In genomic region chr13:41302716-41303115, GRCm38 (mm10) we compare ENCODE assay signal across 9 mouse cellular contexts. TPM values are rescaled to one million over a fixed set of nuclear protein-coding genes. Genes with fewer than 3 reads are reported as not detected.
A peak's percentile ranks its signal among the peaks of the same experiment; 100 is the strongest.
DNase-seq lines count a peak whose midpoint lies in the region; TF ChIP-seq lines count a peak whose summit lies in the region.
"Had no signal": no experiment of that assay in that cellular context is flagged by ENCODE, and none has a peak within 500 bp of the region (broad histone marks: within the 10 kb centered on the region; RNA-seq: fewer than 3 reads in every experiment).

No protein-coding gene starts in this region.

- no peaks in the 10 kb centered on the region for H3K79me2 ChIP-seq in C2C12 (ENCODE audit: control insufficient read depth, insufficient read depth)
- no peaks in the 10 kb centered on the region for H3K79me2 ChIP-seq in MEL (ENCODE audit: control insufficient read depth, insufficient read depth, low read length, poor library complexity)

- H3K9me3 ChIP-seq in MEL (replicated peaks; ENCODE audit: insufficient read depth, low read length) = no peaks in the 10 kb centered on the region

- H3K79me3 ChIP-seq in C2C12 (ENCODE audit: low read depth) = no peaks in the 10 kb centered on the region

- H3K4me1 ChIP-seq in MEL (ENCODE audit: control insufficient read depth in 1 of 2, insufficient read depth in 2 of 2, low read length in 2 of 2) = no peaks in the 10 kb centered on the region

- no peak overlapping the region for H3ac ChIP-seq in C2C12 (ENCODE audit: control insufficient read depth, insufficient read length, low read depth)

- intact Hi-C loops in gastrocnemius, postnatal 14 days (cut with DNase I; ENCODE audit: low total_unique reads) = loop anchor here (5.0 kb wide), 1 partner anchor 270 kb away; no protein-coding TSS in a partner anchor

- no peak for TF ChIP-seq EP300 in MEL (IDR thresholded peaks at IDR 0.05; ENCODE audit: low read depth in 1 of 2, low read length in 2 of 2)

- peak; percentile 52 for TF ChIP-seq RAD21 in MEL (IDR thresholded peaks at IDR 0.05; ENCODE audit: low read depth, low read length)

- TF ChIP-seq POLR2A in MEL (IDR thresholded peaks at IDR 0.05; ENCODE audit: control insufficient read depth in 1 of 2, insufficient read depth in 1 of 2, low read depth in 1 of 2, low read length in 2 of 2, poor library complexity in 1 of 2) = no peak

- H3K27me3 ChIP-seq in C2C12 (ENCODE audit: control insufficient read depth, insufficient read depth, insufficient read length) = no peaks in the 10 kb centered on the region
- no peaks in the 10 kb centered on the region; a peak in 1 of 4 replicates for H3K27me3 ChIP-seq in MEL (ENCODE audit: control insufficient read depth in 1 of 2, insufficient read depth in 2 of 2, low read length in 2 of 2)

- no peak overlapping the region for H3K27ac ChIP-seq in MEL (ENCODE audit: control insufficient read depth, low read depth, low read length)

- H3K36me3 ChIP-seq in C2C12 (ENCODE audit: control insufficient read depth, insufficient read depth) (no peaks in the 10 kb centered on the region), MEL (ENCODE audit: control insufficient read depth in 1 of 2, insufficient read depth in 2 of 2, low read length in 2 of 2) (no peaks in the 10 kb centered on the region)

- H3K4me3 ChIP-seq in C2C12 (ENCODE audit: insufficient read depth, poor library complexity, severe bottlenecking) (no peak overlapping the region), MEL (ENCODE audit: control insufficient read depth in 1 of 2, insufficient read depth in 1 of 2, low read depth in 2 of 2, low read length in 2 of 2) (no peak overlapping the region)

- H3K9ac ChIP-seq in MEL (ENCODE audit: control insufficient read depth, low read depth, low read length, poor library complexity, severe bottlenecking) = no peak overlapping the region

- DNase-seq in MEL (ENCODE audit: low read depth, low spot score) = peak; percentile 49
- DNase-seq in cerebellum, adult 9-10 months = peak; percentile 41
- DNase-seq in gastrocnemius, postnatal 14 days = peak; percentile 74
- peak; percentile 46 to 85 for DNase-seq in layer of hippocampus, adult 8-10 months (ENCODE audit: low spot score in 2 of 2)
- peak; percentile 95 for DNase-seq in lung, postnatal 36 days
- peak; percentile 55 for DNase-seq in spleen, adult 12 weeks (ENCODE audit: low spot score)
- DNase-seq in MN1 (ENCODE audit: low spot score) = no peak

- TF ChIP-seq CTCF in C2C12 (IDR thresholded peaks at IDR 0.05; ENCODE audit: control insufficient read depth, insufficient read depth, insufficient read length) (peak; percentile 60), MEL (IDR thresholded peaks at IDR 0.05 in 2 of 3, conservative IDR thresholded peaks at IDR 0.05 in 1 of 3; ENCODE audit: control insufficient read depth in 1 of 3, insufficient read depth in 1 of 3, low read depth in 2 of 3, low read length in 3 of 3, poor library complexity in 1 of 3, severe bottlenecking in 1 of 3) (peak in 2 of 3 experiments; percentile 32 to 65; a peak in 5 of 6 replicates)

TF ChIP-seq in C2C12, 6 proteins besides CTCF, POLR2A, EP300 and RAD21:
- TF ChIP-seq USF1 (IDR thresholded peaks at IDR 0.05; ENCODE audit: low read depth) (no peak), MYOD1 (IDR thresholded peaks at IDR 0.05; ENCODE audit: control insufficient read depth, insufficient read length, low read depth) (no peak), MAX (IDR thresholded peaks at IDR 0.05) (no peak), FOSL1 (IDR thresholded peaks at IDR 0.05; ENCODE audit: insufficient read depth, low read length, poor library complexity, severe bottlenecking) (no peak), CEBPB (IDR thresholded peaks at IDR 0.05; ENCODE audit: low read depth) (no peak), MYOG (IDR thresholded peaks at IDR 0.05; ENCODE audit: control insufficient read depth, extremely low read depth, insufficient read length) (no peak)

TF ChIP-seq in MEL, 35 proteins besides CTCF, POLR2A, EP300 and RAD21:
- no peak for TF ChIP-seq POLR2AphosphoS5 (IDR thresholded peaks at IDR 0.05; ENCODE audit: borderline replicate concordance, low read depth, low read length)
- TF ChIP-seq ZKSCAN1 (IDR thresholded peaks at IDR 0.05; ENCODE audit: low read depth, low read length) = no peak
- no peak for TF ChIP-seq MAX (IDR thresholded peaks at IDR 0.05; ENCODE audit: low read length)
- peak; percentile 35 for TF ChIP-seq ZC3H11A (IDR thresholded peaks at IDR 0.05; ENCODE audit: low read depth, low read length)
- TF ChIP-seq UBTF (IDR thresholded peaks at IDR 0.05; ENCODE audit: borderline replicate concordance, insufficient read depth, low read depth, low read length) = no peak
- TF ChIP-seq E2F4 (IDR thresholded peaks at IDR 0.05; ENCODE audit: borderline replicate concordance, low read depth, low read length) = no peak
- TF ChIP-seq ZMIZ1 (IDR thresholded peaks at IDR 0.05; ENCODE audit: low read depth, low read length) = no peak
- TF ChIP-seq GABPA (IDR thresholded peaks at IDR 0.05; ENCODE audit: low read depth, low read length) = no peak
- TF ChIP-seq MYB (IDR thresholded peaks at IDR 0.05; ENCODE audit: low read depth, low read length) = no peak
- TF ChIP-seq POLR2AphosphoS2 (IDR thresholded peaks at IDR 0.05; ENCODE audit: low read length) = no peak
- TF ChIP-seq TBP (IDR thresholded peaks at IDR 0.05; ENCODE audit: low read depth, low read length) = no peak
- no peak for TF ChIP-seq MEF2A (IDR thresholded peaks at IDR 0.05; ENCODE audit: extremely low read depth, insufficient replicate concordance, low read depth, low read length, poor library complexity, severe bottlenecking)
- TF ChIP-seq SMC3 (IDR thresholded peaks at IDR 0.05; ENCODE audit: low read depth, low read length) = peak; percentile 85
- TF ChIP-seq NELFE (IDR thresholded peaks at IDR 0.05; ENCODE audit: low read depth, low read length) = no peak
- TF ChIP-seq HCFC1 (IDR thresholded peaks at IDR 0.05; ENCODE audit: low read depth, low read length) = no peak
- TF ChIP-seq JUND (IDR thresholded peaks at IDR 0.05; ENCODE audit: low read depth, low read length) = no peak
- TF ChIP-seq NRF1 (IDR thresholded peaks at IDR 0.05; ENCODE audit: insufficient read depth, low read depth, low read length, poor library complexity, severe bottlenecking) = no peak
TF ChIP-seq in MEL: peak in this region for 2.

RNA-seq across cellular contexts. Expression of gene Gm17364, which starts 28.9 kb away (rescaled TPM):
- not detected for polyA plus RNA-seq in C2C12 (2012; fragmentation: generic; extraction: Trizol)
- not detected in 2 replicates for total RNA-seq in MEL (2012; rRNA removed)
- polyA plus RNA-seq in MEL (2012; ENCODE audit: insufficient read depth in 1 of 2, insufficient read length in 2 of 2, low read depth in 1 of 2, low replicate concordance in 2 of 2, missing spikeins in 1 of 2) = not detected
- total RNA-seq in gastrocnemius, postnatal 14 days (2021) = not detected
- not detected for total RNA-seq in layer of hippocampus, adult 8-10 months (2022)
- polyA plus RNA-seq: liver, embryonic 16.5 days had no signal

RNA-seq across cellular contexts. Expression of gene Smim13, which starts 53.1 kb away (rescaled TPM):
- 4.2 TPM for polyA plus RNA-seq in C2C12 (2012; fragmentation: generic; extraction: Trizol)
- 10.7 and 11.1 TPM in 2 replicates for total RNA-seq in MEL (2012; rRNA removed)
- polyA plus RNA-seq in MEL (2012; ENCODE audit: insufficient read depth in 1 of 2, insufficient read length in 2 of 2, low read depth in 1 of 2, low replicate concordance in 2 of 2, missing spikeins in 1 of 2) = 10 to 100 TPM in 1 of 2 experiments, not detected in 1; 13.1 TPM
- total RNA-seq in gastrocnemius, postnatal 14 days (2021) = 10 to 100 TPM; 24.5 to 26.6 TPM
- 100 to 1,000 TPM; 120 to 157 (median 137) TPM for total RNA-seq in layer of hippocampus, adult 8-10 months (2022)
